ENCODE assay signal across 50 mouse cellular contexts in the genomic region with DNA sequence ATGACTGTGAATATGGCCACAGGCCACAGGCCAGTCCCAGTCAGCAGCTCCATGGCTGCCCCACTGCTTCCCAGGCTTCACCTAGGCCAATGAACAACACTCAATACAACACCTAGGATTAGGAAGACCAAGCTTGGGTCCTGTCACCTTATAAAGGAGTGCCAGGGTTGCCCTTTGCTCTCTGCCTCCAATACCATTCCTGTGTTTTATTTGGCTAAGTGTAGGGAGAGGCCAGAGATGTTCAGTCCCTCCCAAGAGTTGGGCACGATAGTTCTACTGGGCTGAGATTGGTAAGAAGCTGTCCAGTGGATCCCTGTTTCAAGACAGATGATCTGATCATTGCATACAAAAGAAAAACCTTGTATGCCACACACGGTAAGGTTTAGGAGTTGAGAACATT. TPM values are rescaled to one million over a fixed set of nuclear protein-coding genes. Genes with fewer than 3 reads are reported as not detected.
"Had no signal": no experiment of that assay in that cellular context is flagged by ENCODE, and none has a peak within 500 bp of the region (broad histone marks: within the 10 kb centered on the region; RNA-seq: fewer than 3 reads in every experiment).

No protein-coding gene starts in this region.

- H3K36me3 ChIP-seq: heart, embryonic 10.5 days; heart, embryonic 12.5 days; heart, embryonic 13.5 days; heart, embryonic 15.5 days; hindbrain, embryonic 10.5 days; hindbrain, embryonic 12.5 days; hindbrain, embryonic 13.5 days; hindbrain, embryonic 15.5 days; intestine, embryonic 15.5 days; kidney, embryonic 15.5 days had no signal

- H3K4me3 ChIP-seq: heart, adult 2 months; heart, embryonic 10.5 days; heart, embryonic 12.5 days; heart, embryonic 13.5 days; heart, embryonic 15.5 days; hindbrain, embryonic 10.5 days; hindbrain, embryonic 12.5 days; hindbrain, embryonic 13.5 days; hindbrain, embryonic 15.5 days; intestine, embryonic 15.5 days; kidney, embryonic 15.5 days; layer of hippocampus, adult 2 months had no signal

- DNase-seq: heart, adult 18-20 months; heart, adult 2 months; heart, postnatal 10 days; heart, postnatal 14 days; heart, postnatal 36 days; heart, postnatal 4 days; kidney, adult 11 months; kidney, adult 18-20 months; kidney, adult 2 months; kidney, adult 8-10 months; kidney, adult 9 months; kidney, postnatal 10 days; kidney, postnatal 14 days; kidney, postnatal 25 days; kidney, postnatal 36 days; kidney, postnatal 4 days; layer of hippocampus, adult 9-11 months; layer of hippocampus, postnatal 36 days had no signal

- H3K9ac ChIP-seq: heart, embryonic 12.5 days; heart, embryonic 13.5 days; heart, embryonic 15.5 days; hindbrain, embryonic 12.5 days; hindbrain, embryonic 13.5 days; hindbrain, embryonic 14.5 days; hindbrain, embryonic 15.5 days; intestine, embryonic 15.5 days; kidney, embryonic 15.5 days had no signal

- H3K9me3 ChIP-seq: heart, embryonic 10.5 days; heart, embryonic 12.5 days; heart, embryonic 13.5 days; heart, embryonic 15.5 days; hindbrain, embryonic 10.5 days; hindbrain, embryonic 12.5 days; hindbrain, embryonic 13.5 days; hindbrain, embryonic 15.5 days; intestine, embryonic 15.5 days; kidney, embryonic 15.5 days had no signal

- H3K4me2 ChIP-seq: heart, embryonic 11.5 days; heart, embryonic 12.5 days; heart, embryonic 13.5 days; heart, embryonic 15.5 days; hindbrain, embryonic 12.5 days; hindbrain, embryonic 13.5 days; hindbrain, embryonic 14.5 days; hindbrain, embryonic 15.5 days; intestine, embryonic 15.5 days; kidney, embryonic 15.5 days had no signal

- H3K27ac ChIP-seq: heart, adult 2 months; heart, embryonic 10.5 days; heart, embryonic 13.5 days; heart, embryonic 15.5 days; hindbrain, embryonic 10.5 days; hindbrain, embryonic 12.5 days; hindbrain, embryonic 13.5 days; hindbrain, embryonic 14.5 days; hindbrain, embryonic 15.5 days; hindbrain, postnatal 0 days; intestine, embryonic 15.5 days; kidney, embryonic 15.5 days; kidney, postnatal 0 days; layer of hippocampus, adult 2 months had no signal

- ATAC-seq: hindbrain, embryonic 16.5 days; hindbrain, postnatal 0 days; inflammation-experienced regulatory T-cells, adult 6 months; intestine, embryonic 15.5 days; intestine, embryonic 16.5 days had no signal

- H3K4me1 ChIP-seq: heart, embryonic 12.5 days; heart, embryonic 13.5 days; heart, embryonic 15.5 days; hindbrain, embryonic 12.5 days; hindbrain, embryonic 13.5 days; hindbrain, embryonic 15.5 days; kidney, embryonic 15.5 days had no signal

- H3K27me3 ChIP-seq: heart, embryonic 12.5 days; heart, embryonic 13.5 days; heart, embryonic 15.5 days; hindbrain, embryonic 12.5 days; hindbrain, embryonic 13.5 days; hindbrain, embryonic 15.5 days; intestine, embryonic 15.5 days; kidney, embryonic 15.5 days had no signal

RNA-seq across cellular contexts. Expression of gene Cyp2d34, which starts 21.2 kb away (rescaled TPM):
- total RNA-seq: heart, adult 18-20 months; heart, adult 2 months; heart, adult 8-10 months; heart, postnatal 10 days; heart, postnatal 14 days; heart, postnatal 25 days; heart, postnatal 36 days; heart, postnatal 4 days; hematopoietic stem cell, adult 5-6 weeks; hindbrain, postnatal 0 days; layer of hippocampus, adult 18-20 months; layer of hippocampus, adult 2 months; layer of hippocampus, adult 8-10 months; layer of hippocampus, postnatal 10 days; layer of hippocampus, postnatal 14 days; layer of hippocampus, postnatal 25 days; layer of hippocampus, postnatal 36 days had no signal
- polyA plus RNA-seq: heart, adult 2 months; heart, embryonic 10.5 days; heart, embryonic 11.5 days; heart, embryonic 12.5 days; heart, embryonic 13.5 days; heart, embryonic 14.5 days; heart, embryonic 15.5 days; heart, embryonic 16.5 days; heart, postnatal 0 days; hindbrain, embryonic 10.5 days; hindbrain, embryonic 11.5 days; hindbrain, embryonic 12.5 days; hindbrain, embryonic 13.5 days; hindbrain, embryonic 14.5 days; hindbrain, embryonic 15.5 days; hindbrain, embryonic 16.5 days; hindbrain, postnatal 0 days; inflammation-experienced regulatory T-cells, adult 6 months; intestine, embryonic 15.5 days; kidney, embryonic 14.5 days; kidney, embryonic 15.5 days; kidney, embryonic 16.5 days had no signal
